Comparison of ENCODE assay signal across 8 mouse cellular contexts in the genomic region with DNA sequence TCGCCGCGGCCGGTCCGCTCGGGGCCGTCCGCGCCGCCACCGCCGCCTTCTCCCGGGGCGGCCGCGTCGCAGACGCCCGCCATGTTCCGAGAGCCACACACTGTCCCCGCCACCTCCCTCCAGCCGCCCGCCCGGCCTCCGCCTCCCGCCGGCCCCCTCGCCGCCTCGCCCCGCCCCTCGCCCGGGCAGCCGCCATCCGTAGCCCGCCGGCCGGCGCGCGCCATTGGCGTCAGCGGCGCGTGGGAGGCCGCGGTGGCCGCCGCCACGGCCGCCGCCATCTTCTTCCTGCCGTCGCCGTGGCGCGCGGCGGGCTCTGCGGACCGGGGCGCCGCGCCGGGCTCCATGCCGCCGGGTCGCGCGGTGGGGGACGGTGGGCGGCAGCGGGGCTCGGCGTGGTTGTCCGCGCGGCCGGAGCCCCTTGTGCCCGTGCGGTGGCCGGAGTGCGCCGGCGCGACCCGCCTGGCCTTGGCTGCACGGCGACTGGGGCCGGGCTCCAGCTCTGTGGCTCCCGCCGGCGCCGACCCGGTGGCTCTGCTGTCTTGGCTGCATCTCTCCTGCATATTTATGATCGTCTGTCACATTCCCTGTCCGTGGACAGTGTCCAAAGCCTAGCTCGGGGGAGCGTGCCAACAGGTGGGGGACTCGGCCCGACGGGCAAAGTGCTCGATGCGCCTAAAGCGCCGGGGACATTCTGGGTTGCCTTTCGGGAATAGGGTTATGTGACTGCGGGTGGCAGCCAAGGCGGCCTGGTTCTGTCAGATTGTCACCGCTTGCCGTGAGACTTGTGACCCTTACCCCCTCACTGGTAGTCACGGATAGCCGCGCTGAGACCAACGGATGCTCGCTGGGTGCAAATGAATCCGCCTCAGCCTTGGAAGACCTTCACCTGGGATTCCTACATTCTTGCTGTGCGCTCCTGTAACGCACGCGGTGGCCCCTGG. TPM values are rescaled to one million over a fixed set of nuclear protein-coding genes. Genes with fewer than 3 reads are reported as not detected.
DNase-seq lines count a peak whose midpoint lies in the region; ATAC-seq lines count a peak whose summit lies in the region.

Gene Tapt1, minus strand, starts transcription at position 106 of the 941 bp plus-strand sequence.

- WGBS in hindbrain, embryonic 15.5 days, result under 1% methylated on average over 104 of the region's 121 CpGs

- no peaks in the 10 kb centered on the region for H3K27me3 ChIP-seq in hindbrain, embryonic 15.5 days

- peak within 1 kb of the TSS; percentile 92 for H3K9ac ChIP-seq in hindbrain, embryonic 15.5 days

- peak within 1 kb of the TSS; percentile 87 for H3K4me2 ChIP-seq in hindbrain, embryonic 15.5 days

- ATAC-seq in hindbrain, embryonic 15.5 days (ENCODE audit: low FRiP score, low read depth), result peak; percentile 98

- H3K27ac ChIP-seq in hindbrain, embryonic 15.5 days (replicated peaks), result peak within 1 kb of the TSS; percentile 94

- DNase-seq in R1 (ENCODE audit: low read depth, low spot score), result peak; percentile 64
- DNase-seq in cerebellum, postnatal 36 days, result peak; percentile 82 to 92
- peak; percentile 85 for DNase-seq in gastrocnemius, adult 18-20 months (ENCODE audit: low spot score)
- DNase-seq in left cerebral cortex, adult 11 months (ENCODE audit: low spot score), result peak; percentile 81
- DNase-seq in lung, postnatal 4 days, result peak; percentile 92 to 95
- DNase-seq in retina, postnatal 1 day, result peak; percentile 89
- peak; percentile 82 to 86 for DNase-seq in urinary bladder, adult 18-20 months (ENCODE audit: low spot score in 2 of 2)

- peaks cover 37% of the 10 kb centered on the region for H3K4me1 ChIP-seq in hindbrain, embryonic 15.5 days (replicated peaks)

- peak within 1 kb of the TSS; percentile 86 for H3K4me3 ChIP-seq in hindbrain, embryonic 15.5 days

- H3K9me3 ChIP-seq in hindbrain, embryonic 15.5 days, result no peaks in the 10 kb centered on the region

- H3K36me3 ChIP-seq in hindbrain, embryonic 15.5 days, result no peaks in the 10 kb centered on the region

RNA-seq across cellular contexts. Expression of gene Tapt1, which starts in this region (rescaled TPM):
- total RNA-seq in gastrocnemius, adult 18-20 months (2021), result 10 to 100 TPM; 39.8 to 41.2 TPM
- 31.5 and 31.6 TPM in 2 replicates for polyA plus RNA-seq in hindbrain, embryonic 15.5 days (2015; fragmentation: Nextera tagmentation; extraction: Ambion mirVana)

Comparison
In these comparisons a context has a peak if more than half of its experiments do, and no peak if none do; other contexts are left out.
1. Peak in every context shown above with its lines: DNase-seq, ATAC-seq, H3K4me3 ChIP-seq and H3K27ac ChIP-seq.